Mouse (Mus musculus) stomach, postnatal 0 days (tissue): ENCODE measurements around the gene Igf1.

Source experiments
- CTCF ChIP-seq: IDR thresholded peaks from 2 replicates; pipeline ENCODE4 v1.5.1; 2016; ENCODE audit warnings: antibody characterized with exemption, low read depth, mild to moderate bottlenecking, moderate library complexity
- EP300 ChIP-seq: optimal IDR thresholded peaks from 2 replicates; pipeline ENCODE3; 2016; ENCODE audit warnings: antibody characterized with exemption

DNA sequence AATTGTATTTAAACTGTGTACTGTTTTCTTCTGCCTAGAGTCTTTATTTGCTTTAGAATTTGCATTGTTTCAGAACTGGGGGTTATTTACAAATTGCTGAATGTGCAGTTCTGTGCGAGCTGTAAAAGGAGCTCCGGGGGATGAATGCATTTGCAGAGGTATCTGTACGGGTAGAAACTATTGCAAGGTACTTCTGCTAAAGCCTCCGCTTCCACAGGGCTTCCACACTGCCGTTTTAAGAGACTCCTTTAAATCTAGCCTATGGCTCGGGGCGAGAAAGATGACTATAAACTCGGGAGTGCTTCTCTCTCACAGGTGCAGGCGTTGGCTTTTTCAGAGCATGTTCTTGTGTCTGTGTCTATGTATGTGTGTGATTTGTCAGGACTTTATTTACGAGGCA, 1.4 kb downstream of the Igf1 start:
- TF ChIP-seq CTCF: no peak
- no peak for TF ChIP-seq EP300
